Comparison of ENCODE assay signal across 29 mouse cellular contexts in the genomic region with DNA sequence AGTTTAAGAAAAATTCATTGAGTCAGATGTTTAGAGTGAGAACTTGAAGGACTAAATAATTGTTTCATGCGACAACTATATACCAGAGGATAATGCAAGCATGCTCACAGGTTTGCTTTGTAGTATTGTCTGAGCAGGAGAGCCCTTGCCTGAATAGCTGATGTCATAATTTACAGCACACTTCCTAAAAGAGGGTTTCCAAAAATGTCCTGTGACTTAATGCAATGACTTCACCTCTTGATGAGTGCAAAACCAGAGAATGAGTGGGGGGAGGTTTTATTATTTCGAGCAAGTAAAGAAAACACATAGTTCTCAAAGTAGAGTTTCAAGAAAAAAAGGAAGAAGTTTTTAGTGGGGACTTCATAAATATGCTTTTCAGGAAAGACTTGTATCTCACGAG.
"Had no signal": no experiment of that assay in that cellular context is flagged by ENCODE, and none has a peak within 500 bp of the region (broad histone marks: within the 10 kb centered on the region; RNA-seq: fewer than 3 reads in every experiment).

No protein-coding gene starts in this region.

- H3K9me3 ChIP-seq: limb, embryonic 10.5 days; limb, embryonic 12.5 days; limb, embryonic 13.5 days; limb, embryonic 15.5 days; liver, embryonic 12.5 days; liver, embryonic 13.5 days; liver, embryonic 15.5 days; lung, embryonic 15.5 days; midbrain, embryonic 10.5 days; midbrain, embryonic 12.5 days; midbrain, embryonic 13.5 days; midbrain, embryonic 15.5 days had no signal

- H3K27me3 ChIP-seq: limb, embryonic 12.5 days; limb, embryonic 13.5 days; limb, embryonic 15.5 days; liver, embryonic 13.5 days; liver, embryonic 15.5 days; lung, embryonic 15.5 days; megakaryocyte, embryonic 14.5 days; midbrain, embryonic 12.5 days; midbrain, embryonic 13.5 days; midbrain, embryonic 15.5 days had no signal

- DNase-seq: left cerebral cortex, postnatal 4 days; liver; liver, embryonic 13.5 days; liver, postnatal 0 days; lung, adult 18-20 months; lung, adult 2 months; lung, embryonic 14.5 days; lung, postnatal 10 days; lung, postnatal 14 days; lung, postnatal 36 days; lung, postnatal 4 days; midbrain, embryonic 14.5 days had no signal

- H3K4me3 ChIP-seq: limb, embryonic 10.5 days; limb, embryonic 12.5 days; limb, embryonic 13.5 days; limb, embryonic 15.5 days; liver, embryonic 12.5 days; liver, embryonic 13.5 days; liver, embryonic 15.5 days; lung, embryonic 15.5 days; megakaryocyte, embryonic 14.5 days; midbrain, embryonic 10.5 days; midbrain, embryonic 12.5 days; midbrain, embryonic 13.5 days; midbrain, embryonic 15.5 days; myocyte had no signal

- H3K4me2 ChIP-seq: limb, embryonic 12.5 days; limb, embryonic 13.5 days; limb, embryonic 15.5 days; liver, embryonic 11.5 days; liver, embryonic 12.5 days; liver, embryonic 13.5 days; liver, embryonic 15.5 days; lung, embryonic 14.5 days; lung, embryonic 15.5 days; midbrain, embryonic 11.5 days; midbrain, embryonic 12.5 days; midbrain, embryonic 13.5 days; midbrain, embryonic 15.5 days had no signal

- H3K36me3 ChIP-seq: limb, embryonic 10.5 days; limb, embryonic 12.5 days; limb, embryonic 13.5 days; limb, embryonic 15.5 days; liver, embryonic 12.5 days; liver, embryonic 13.5 days; liver, embryonic 15.5 days; lung, embryonic 15.5 days; midbrain, embryonic 10.5 days; midbrain, embryonic 12.5 days; midbrain, embryonic 13.5 days; midbrain, embryonic 15.5 days had no signal

- H3K9ac ChIP-seq: limb, embryonic 12.5 days; limb, embryonic 13.5 days; limb, embryonic 15.5 days; liver, embryonic 12.5 days; liver, embryonic 13.5 days; liver, embryonic 14.5 days; liver, embryonic 15.5 days; liver, postnatal 0 days; lung, embryonic 14.5 days; lung, embryonic 15.5 days; midbrain, embryonic 12.5 days; midbrain, embryonic 13.5 days; midbrain, embryonic 15.5 days had no signal

- H3K27ac ChIP-seq: limb, embryonic 10.5 days; limb, embryonic 12.5 days; limb, embryonic 13.5 days; limb, embryonic 15.5 days; liver, embryonic 12.5 days; liver, embryonic 13.5 days; liver, embryonic 14.5 days; liver, embryonic 15.5 days; lung, embryonic 15.5 days; macrophage; midbrain, embryonic 10.5 days; midbrain, embryonic 12.5 days; midbrain, embryonic 13.5 days; midbrain, embryonic 15.5 days had no signal

- H3K4me1 ChIP-seq: limb, embryonic 10.5 days; limb, embryonic 13.5 days; limb, embryonic 15.5 days; liver, embryonic 12.5 days; lung, embryonic 15.5 days; megakaryocyte, embryonic 14.5 days; midbrain, embryonic 12.5 days; midbrain, embryonic 13.5 days; midbrain, embryonic 15.5 days had no signal
